Mouse (Mus musculus) heart, postnatal 14 days (tissue): ENCODE results near the gene Gm21976. TPM values are rescaled to one million over a fixed set of nuclear protein-coding genes. Genes with fewer than 3 reads are reported as not detected.
A peak's percentile ranks its signal among the peaks of the same experiment; 100 is the strongest.

Experiments used
- DNase-seq, 2 experiments: peaks; one replicate each; pipeline ENCODE4 v3.0.0; 2021 to 2022
- intact Hi-C: fragments of 180-260 bp; cut with DNase I; formaldehyde crosslinking; loops from one replicate; pipeline ENCODE4 v1.15.1; 2025
- total RNA-seq, 2 experiments: library from RNA; stranded (reverse); gene quantifications; 2 replicates each; pipeline ENCODE4 v1.2.3; 2021

Gene Gm21976
- total RNA-seq, 2 experiments from 2014 or later = not detected

- intact Hi-C loops = loop anchor here (5.0 kb wide), 1 partner anchor 151 kb away; no protein-coding TSS in a partner anchor
- DNase-seq = peak in 1 of 2 experiments; percentile 34
These were observed 71.8 kb downstream of the Gm21976 start for GRCm38 (mm10) chr13:98351527-98351926.

GRCm38 (mm10) chr13:98352381-98352975 lies 72.8 kb downstream of the Gm21976 start:
- DNase-seq = no peak
- intact Hi-C loops = loop anchor here (5.0 kb wide), 1 partner anchor 150 kb away; no protein-coding TSS in a partner anchor

GRCm38 (mm10) chr13:98353709-98354089 lies 74.0 kb downstream of the Gm21976 start:
- no peak for DNase-seq
- intact Hi-C loops = loop anchor here (5.0 kb wide), 1 partner anchor 149 kb away; no protein-coding TSS in a partner anchor

- intact Hi-C loops = loop anchor here (5.0 kb wide), 1 partner anchor 148 kb away; no protein-coding TSS in a partner anchor
- peak; percentile 28 to 29 for DNase-seq
These were observed 74.6 kb downstream of the Gm21976 start, which contains the start of gene Foxd1 for GRCm38 (mm10) chr13:98354090-98354801. Foxd1 (plus strand) TSS chr13:98354242.

- DNase-seq = peak; percentile 16 to 23
- intact Hi-C loops = loop anchor here (5.0 kb wide), 2 partner anchors 147 to 232 kb away; no protein-coding TSS in a partner anchor
These were observed 75.3 kb downstream of the Gm21976 start for GRCm38 (mm10) chr13:98354871-98355558.

- intact Hi-C loops = loop anchor here (5.0 kb wide), 1 partner anchor 232 kb away; no protein-coding TSS in a partner anchor
These were observed 75.9 kb downstream of the Gm21976 start for GRCm38 (mm10) chr13:98355559-98356111.

GRCm38 (mm10) chr13:98356176-98356972 lies 76.7 kb downstream of the Gm21976 start:
- DNase-seq = no peak
- intact Hi-C loops = loop anchor here (5.0 kb wide), 1 partner anchor 231 kb away; no protein-coding TSS in a partner anchor

More at GRCm38 (mm10) chr13:98355559-98356111, 75.9 kb downstream of the Gm21976 start:
- DNase-seq = peak; percentile 25 to 36

Other genes with a start within 250 kb of the Gm21976 start
- gene Arhgef28, start 73.4 kb upstream of the Gm21976 start, total RNA-seq = 1 to 10 TPM; 6.5 to 6.9 TPM
- 1 to 10 TPM; 6.8 TPM for gene Utp15, start 16.8 kb upstream of the Gm21976 start, total RNA-seq
- gene Ankra2, start 16.8 kb upstream of the Gm21976 start, total RNA-seq = 10 to 100 TPM; 29.8 to 30.7 TPM
- gene Btf3, start 37.1 kb downstream of the Gm21976 start, total RNA-seq = 100 to 1,000 TPM; 201 to 210 TPM
- under 1 TPM in 1 of 2 experiments, not detected in 1; 0.07 TPM for gene Foxd1, start 74.4 kb downstream of the Gm21976 start, total RNA-seq
- not detected for gene Gm10320, start 212.1 kb downstream of the Gm21976 start, total RNA-seq